Mouse (Mus musculus): ENCODE data around the gene Slc28a1.
"Not testable (repeated sequence)": the region's sequence is repeated elsewhere in the genome, so short reads cannot be mapped to it uniquely, and the experiment has no call there.

Slc28a1 gene

GRCm38 (mm10) chr7:81167124-81167523, 52.5 kb downstream of the Slc28a1 start:
- peak; percentile 47 for DNase-seq (ENCODE audit: inconsistent ontology term)

GRCm38 (mm10) chr7:81169351-81169750, 54.8 kb downstream of the Slc28a1 start:
- DNase-seq (ENCODE audit: inconsistent ontology term), result no peak

- DNase-seq (ENCODE audit: inconsistent ontology term), result no peak
Measured at GRCm38 (mm10) chr7:81173931-81174330, 59.3 kb downstream of the Slc28a1 start.

- no peak for DNase-seq (ENCODE audit: inconsistent ontology term)
Measured at GRCm38 (mm10) chr7:81174654-81175053, 60.1 kb downstream of the Slc28a1 start.

GRCm38 (mm10) chr7:81176187-81176769, 61.7 kb downstream of the Slc28a1 start:
- DNase-seq (ENCODE audit: inconsistent ontology term), result no peak

GRCm38 (mm10) chr7:81179494-81179893, 64.9 kb downstream of the Slc28a1 start:
- peak; percentile 90 for DNase-seq (ENCODE audit: inconsistent ontology term)

- DNase-seq (ENCODE audit: inconsistent ontology term), result peak; percentile 78
Measured at GRCm38 (mm10) chr7:81182492-81183175, 68.0 kb downstream of the Slc28a1 start.

GRCm38 (mm10) chr7:81183181-81183580, 68.6 kb downstream of the Slc28a1 start:
- DNase-seq (ENCODE audit: inconsistent ontology term), result no peak

GRCm38 (mm10) chr7:81184136-81184535, 69.5 kb downstream of the Slc28a1 start:
- DNase-seq (ENCODE audit: inconsistent ontology term), result no peak

- no peak for DNase-seq (ENCODE audit: inconsistent ontology term)
Measured at GRCm38 (mm10) chr7:81184651-81185050, 70.1 kb downstream of the Slc28a1 start.

- DNase-seq (ENCODE audit: inconsistent ontology term), result not testable (repeated sequence)
Measured at GRCm38 (mm10) chr7:81186036-81186435, 71.4 kb downstream of the Slc28a1 start.

GRCm38 (mm10) chr7:81189180-81189579, 74.6 kb downstream of the Slc28a1 start:
- no peak for DNase-seq (ENCODE audit: inconsistent ontology term)

GRCm38 (mm10) chr7:81195509-81195908, 80.9 kb downstream of the Slc28a1 start:
- DNase-seq (ENCODE audit: inconsistent ontology term), result no peak

- no peak for DNase-seq (ENCODE audit: inconsistent ontology term)
Measured at GRCm38 (mm10) chr7:81196796-81197195, 82.2 kb downstream of the Slc28a1 start.

GRCm38 (mm10) chr7:81198538-81198937, 83.9 kb downstream of the Slc28a1 start:
- no peak for DNase-seq (ENCODE audit: inconsistent ontology term)

- no peak for DNase-seq (ENCODE audit: inconsistent ontology term)
Measured at GRCm38 (mm10) chr7:81199109-81199508, 84.5 kb downstream of the Slc28a1 start.

- no peak for DNase-seq (ENCODE audit: inconsistent ontology term)
Measured at GRCm38 (mm10) chr7:81199757-81200156, 85.2 kb downstream of the Slc28a1 start.

GRCm38 (mm10) chr7:81202389-81202788, 87.8 kb downstream of the Slc28a1 start:
- DNase-seq (ENCODE audit: inconsistent ontology term), result no peak

- DNase-seq (ENCODE audit: inconsistent ontology term), result not testable (repeated sequence)
Measured at GRCm38 (mm10) chr7:81203576-81203975, 89.0 kb downstream of the Slc28a1 start.

- peak; percentile 52 for DNase-seq (ENCODE audit: inconsistent ontology term)
Measured at GRCm38 (mm10) chr7:81208944-81209343, 94.3 kb downstream of the Slc28a1 start.

- DNase-seq (ENCODE audit: inconsistent ontology term), result no peak
Measured at GRCm38 (mm10) chr7:81209979-81210685, 95.5 kb downstream of the Slc28a1 start.

- DNase-seq (ENCODE audit: inconsistent ontology term), result no peak
Measured at GRCm38 (mm10) chr7:81211760-81212159, 97.2 kb downstream of the Slc28a1 start.

GRCm38 (mm10) chr7:81212261-81212681, 97.7 kb downstream of the Slc28a1 start:
- no peak for DNase-seq (ENCODE audit: inconsistent ontology term)

All from Muller cell, postnatal 12 days (primary cell).